Mouse (Mus musculus) embryo, embryonic 11 days (tissue): ENCODE data around the gene Setd5.

ENCODE experiments used
- DNase-seq: peaks from one replicate; pipeline ENCODE4 v3.0.0-alpha.2; 2015

Setd5 gene

GRCm38 (mm10) chr6:113076686-113077516 lies at the start of gene Setd5:
Setd5 (plus strand) TSS chr6:113077365.
- DNase-seq = peak; percentile 97

DNA sequence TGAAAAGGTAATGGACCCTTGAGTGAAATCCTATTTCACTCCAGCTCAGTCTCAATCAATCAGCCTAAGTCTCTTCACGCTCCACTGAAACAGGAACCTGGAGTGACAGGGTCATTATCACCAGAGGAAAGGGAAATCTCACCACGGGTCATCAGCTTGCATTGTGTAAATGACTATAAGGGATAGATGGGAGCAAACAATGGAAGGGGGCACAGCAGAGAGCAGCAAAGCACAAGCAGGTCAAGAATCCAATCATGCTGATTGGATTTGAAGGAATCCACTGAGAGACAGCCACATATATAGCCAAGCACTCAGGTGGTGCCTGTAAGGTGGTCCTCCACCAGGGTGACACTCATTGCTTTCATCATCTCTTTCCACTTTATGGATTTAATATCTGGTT lies 49.7 kb upstream of the Setd5 start:
- DNase-seq = peak; percentile 59

DNA sequence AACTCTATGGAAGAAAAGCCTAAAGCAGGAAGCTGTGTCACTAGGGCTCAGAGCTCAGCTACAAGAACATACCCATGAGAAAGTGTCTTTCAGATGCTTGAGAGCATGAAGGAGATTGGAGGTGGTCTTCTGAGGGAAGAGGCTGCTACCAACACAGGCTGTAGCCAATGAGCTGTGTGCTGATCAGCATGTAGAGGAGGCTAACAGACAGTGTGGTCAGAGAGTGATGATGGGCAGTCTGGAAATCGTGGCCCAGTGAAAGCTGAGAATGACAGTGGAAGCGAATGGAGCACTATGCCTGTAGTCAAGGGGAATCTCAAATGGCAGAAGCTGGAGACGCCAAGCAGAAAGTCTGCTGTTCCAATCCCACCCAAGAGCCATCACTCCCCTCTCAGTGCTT lies 48.2 kb upstream of the Setd5 start:
- no peak for DNase-seq

DNA sequence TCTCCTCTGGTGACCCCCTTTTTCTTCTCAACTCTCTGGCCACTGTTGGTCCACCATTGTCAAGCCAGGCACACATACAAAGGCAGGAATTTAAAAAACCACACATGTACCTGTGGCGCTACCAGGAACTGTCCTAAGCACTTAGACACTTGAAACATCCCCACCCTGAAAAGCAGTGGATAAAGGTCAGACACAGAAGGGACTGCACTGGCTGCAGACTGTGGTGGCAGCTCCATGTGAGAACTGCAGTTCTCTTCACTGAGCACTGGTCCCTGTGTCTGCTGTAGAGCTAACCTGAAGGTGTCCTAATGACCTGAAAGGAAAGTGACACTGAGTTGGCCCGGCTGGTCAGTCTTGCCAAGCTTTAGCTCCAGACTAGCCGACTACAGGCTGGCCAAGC lies 46.6 kb upstream of the Setd5 start:
- DNase-seq = no peak

DNA sequence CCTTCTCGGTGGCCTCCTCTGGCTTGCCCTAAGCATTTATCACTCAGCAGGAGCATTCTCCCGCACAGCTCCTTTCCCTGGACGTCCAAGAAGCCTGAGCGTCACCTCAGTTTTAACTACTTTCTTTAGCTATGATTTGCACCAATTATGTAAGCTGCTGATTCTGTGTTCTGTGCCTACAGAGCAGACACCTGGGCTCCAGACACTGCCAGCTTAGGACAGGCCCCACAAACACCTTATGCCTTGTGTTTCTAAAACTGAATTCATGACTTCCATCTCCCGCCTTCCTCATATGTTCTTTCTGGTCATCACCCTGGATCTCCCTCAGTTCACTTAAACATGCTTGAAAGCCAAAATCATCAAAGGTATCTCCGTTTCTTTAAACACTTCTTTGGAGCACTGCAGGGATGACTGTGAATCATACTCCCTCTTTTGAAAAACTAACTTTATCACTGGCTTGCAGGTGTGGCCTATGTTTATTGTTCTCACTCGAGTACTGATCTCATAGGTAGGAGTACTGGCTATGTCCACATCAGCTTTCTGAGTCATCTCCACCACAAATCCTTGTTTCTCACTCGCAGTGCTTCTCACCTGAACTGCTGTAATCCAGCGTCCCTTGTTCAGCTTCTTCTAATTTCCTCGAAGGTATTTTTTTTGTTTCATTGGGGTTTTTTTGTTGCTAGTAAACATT lies 46.0 kb upstream of the Setd5 start:
- no peak for DNase-seq

DNA sequence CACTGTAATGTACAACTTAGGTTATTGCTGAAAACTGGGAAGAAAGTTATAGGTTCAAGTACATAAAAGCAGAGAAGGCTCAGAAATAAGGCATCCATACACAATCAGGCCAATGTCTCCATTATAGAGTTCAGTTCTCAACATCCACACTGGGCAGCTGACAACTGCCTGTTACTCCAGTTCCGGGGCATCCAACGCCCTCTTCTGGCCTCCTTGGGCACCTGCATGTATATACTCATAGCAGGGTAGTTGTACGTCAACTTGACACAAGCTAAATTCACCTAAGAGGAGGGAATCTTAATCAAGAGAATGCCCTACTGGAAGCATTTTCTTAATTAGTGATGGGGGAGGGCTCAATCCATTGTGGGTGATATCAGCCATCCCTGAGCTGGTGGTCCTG lies 45.0 kb upstream of the Setd5 start:
- no peak for DNase-seq

GRCm38 (mm10) chr6:113033185-113033584 lies 44.0 kb upstream of the Setd5 start:
- DNase-seq = no peak

- no peak for DNase-seq
Measured at GRCm38 (mm10) chr6:113034466-113034865, 42.7 kb upstream of the Setd5 start.

- DNase-seq = no peak
Measured at GRCm38 (mm10) chr6:113036463-113037175, 40.5 kb upstream of the Setd5 start.

DNA sequence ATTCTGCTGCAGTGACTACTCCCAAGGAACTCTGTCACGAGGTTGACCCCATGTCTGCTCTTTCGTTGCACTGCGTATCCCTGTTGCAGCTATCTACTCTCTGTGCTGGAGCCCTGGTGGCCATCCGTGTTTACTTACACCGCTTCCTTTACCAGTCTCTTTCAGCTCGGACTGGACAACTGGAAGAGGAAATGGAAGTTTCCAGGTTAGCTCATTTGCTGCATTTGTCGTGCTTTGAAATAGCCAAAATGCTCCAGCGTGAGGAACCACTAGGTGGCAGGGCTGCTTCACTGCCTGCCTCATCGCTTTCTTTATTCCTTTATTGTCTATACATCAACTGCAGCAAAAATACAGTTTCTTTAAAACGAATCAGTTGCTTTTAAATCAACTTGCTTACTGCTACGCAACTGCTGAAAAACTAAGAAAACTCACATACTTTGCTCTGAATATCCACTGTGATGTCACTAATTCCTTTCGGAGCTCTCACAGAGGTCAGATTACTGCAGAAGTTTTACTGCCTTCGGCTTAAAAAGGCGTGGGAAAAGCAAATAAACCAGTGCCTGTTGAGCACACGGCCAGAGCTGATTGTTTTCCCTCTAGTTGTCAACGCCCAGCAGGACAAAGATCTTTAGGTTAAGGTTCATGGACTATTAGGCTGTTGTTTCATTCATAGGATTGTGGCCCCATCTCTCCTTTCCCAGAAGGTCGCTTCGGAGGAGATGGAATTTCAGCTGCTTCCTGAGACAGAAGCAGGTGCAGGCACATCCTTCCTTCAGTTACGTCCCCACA lies 39.0 kb upstream of the Setd5 start:
- peak; percentile 79 for DNase-seq

- no peak for DNase-seq
Measured at GRCm38 (mm10) chr6:113038735-113039058, 38.5 kb upstream of the Setd5 start.

DNA sequence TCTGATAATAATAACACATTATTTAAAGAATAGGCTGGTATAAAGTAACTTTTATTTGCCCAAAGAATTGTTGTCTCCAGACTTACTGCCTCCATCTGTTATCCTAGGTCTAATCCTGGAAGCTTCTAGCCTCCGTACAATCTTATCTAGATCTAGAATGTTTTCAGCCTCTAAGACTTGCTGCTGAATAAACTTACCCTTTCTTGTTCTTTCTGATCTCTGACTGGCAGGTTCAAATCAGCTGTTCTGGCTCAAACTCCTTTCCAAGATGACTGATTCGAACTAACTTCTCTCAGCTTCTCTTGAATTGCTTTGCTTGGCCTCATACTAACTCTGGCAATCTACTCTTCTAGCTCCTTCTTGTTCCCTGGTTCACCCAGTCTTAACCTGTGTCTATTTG lies 36.8 kb upstream of the Setd5 start:
- no peak for DNase-seq

GRCm38 (mm10) chr6:113041215-113041990 lies 35.8 kb upstream of the Setd5 start:
- DNase-seq = no peak

- DNase-seq = no peak
Measured at GRCm38 (mm10) chr6:113045575-113045974, 31.6 kb upstream of the Setd5 start.

GRCm38 (mm10) chr6:113046041-113046975 lies 30.9 kb upstream of the Setd5 start, which contains the start of gene Thumpd3:
Thumpd3 (plus strand) TSS chr6:113046225.
- DNase-seq = peak; percentile 99

DNA sequence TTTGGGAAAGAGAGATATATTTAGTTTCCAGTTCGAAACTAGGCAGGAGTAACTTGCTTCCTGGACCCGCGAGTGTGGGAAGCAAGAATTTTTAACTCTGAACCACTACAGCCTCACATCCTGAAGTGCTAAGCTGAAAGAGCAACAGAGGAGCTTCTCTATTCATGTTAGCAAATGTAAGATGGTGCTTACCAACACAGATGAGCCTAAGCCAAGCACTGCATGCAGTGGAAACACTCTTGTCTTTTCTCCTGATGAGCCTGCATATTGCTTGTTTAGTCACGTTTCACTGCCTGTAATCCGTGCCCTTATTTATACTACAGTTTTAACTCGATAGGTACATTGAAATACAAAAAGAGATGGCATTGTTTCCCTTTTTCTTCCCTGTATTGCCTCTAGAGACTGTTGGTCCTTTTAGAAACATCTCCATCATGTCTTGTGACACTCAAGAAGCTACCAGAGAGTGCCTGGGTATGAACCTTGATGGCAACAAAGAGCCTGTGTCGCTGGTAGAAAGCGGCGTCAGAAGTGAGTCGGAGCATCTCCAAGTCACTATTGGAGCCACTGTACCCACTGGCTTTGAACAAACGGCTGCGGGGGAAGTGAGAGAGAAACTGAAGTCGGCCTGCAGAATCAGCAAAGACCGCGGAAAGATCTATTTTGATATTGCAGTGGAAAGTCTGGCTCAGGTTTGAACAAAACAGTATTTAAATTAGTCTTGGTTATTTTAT lies 30.0 kb upstream of the Setd5 start:
- DNase-seq = no peak

GRCm38 (mm10) chr6:113048371-113048770 lies 28.8 kb upstream of the Setd5 start:
- DNase-seq = no peak

DNA sequence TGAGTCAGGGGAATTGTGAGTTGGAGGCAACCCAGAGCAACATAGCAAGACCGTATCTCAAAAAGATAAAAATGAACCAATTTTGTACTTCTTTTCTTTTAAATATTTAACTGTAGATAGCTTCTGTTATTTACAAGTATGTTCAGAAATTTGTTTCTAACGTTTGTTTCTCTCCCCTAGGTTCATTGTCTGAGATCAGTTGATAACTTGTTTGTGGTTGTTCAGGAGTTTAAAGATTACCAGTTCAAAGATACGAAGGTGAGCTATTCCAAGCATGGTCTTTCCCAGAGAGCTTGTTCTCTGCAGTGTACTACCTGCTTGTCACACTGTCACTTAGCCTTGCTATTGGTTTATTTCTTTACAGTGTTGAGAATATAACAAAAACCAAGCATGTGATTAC lies 28.0 kb upstream of the Setd5 start:
- DNase-seq = no peak

GRCm38 (mm10) chr6:113052972-113053371 lies 24.2 kb upstream of the Setd5 start:
- no peak for DNase-seq

- DNase-seq = no peak
Measured at GRCm38 (mm10) chr6:113054552-113055107, 22.5 kb upstream of the Setd5 start.
